Mouse (Mus musculus): ENCODE measurements around the gene Ndufa8.

- TF ChIP-seq CTCF (IDR thresholded peaks at IDR 0.05; ENCODE audit: low read depth), result no peak
- TF ChIP-seq EP300 (IDR thresholded peaks at IDR 0.05; ENCODE audit: low read depth), result no peak
Measured at GRCm38 (mm10) chr2:36048164-36048563, 1.0 kb downstream of the Ndufa8 start.
